Mouse (Mus musculus) layer of hippocampus, postnatal 25 days (tissue): ENCODE data around the gene Ssbp3. TPM values are rescaled to one million over a fixed set of nuclear protein-coding genes. Genes with fewer than 3 reads are reported as not detected.

Experiments
- DNase-seq, 2 experiments: peaks; one replicate each; pipeline ENCODE4 v3.0.0; 2022; ENCODE audit warnings: mixed read lengths in 2 of 2, low spot score in 1 of 2; ENCODE audit errors: extremely low spot score in 1 of 2
- total RNA-seq, 2 experiments: library from RNA; stranded (reverse); gene quantifications; 2 replicates each; pipeline ENCODE4 v1.2.3; 2021

Ssbp3 gene
- total RNA-seq, 2 experiments from 2014 or later, result 147 to 150 TPM

- DNase-seq, result no peak
Observed at GRCm38 (mm10) chr4:107036985-107037384, 126.5 kb downstream of the Ssbp3 start.

DNA sequence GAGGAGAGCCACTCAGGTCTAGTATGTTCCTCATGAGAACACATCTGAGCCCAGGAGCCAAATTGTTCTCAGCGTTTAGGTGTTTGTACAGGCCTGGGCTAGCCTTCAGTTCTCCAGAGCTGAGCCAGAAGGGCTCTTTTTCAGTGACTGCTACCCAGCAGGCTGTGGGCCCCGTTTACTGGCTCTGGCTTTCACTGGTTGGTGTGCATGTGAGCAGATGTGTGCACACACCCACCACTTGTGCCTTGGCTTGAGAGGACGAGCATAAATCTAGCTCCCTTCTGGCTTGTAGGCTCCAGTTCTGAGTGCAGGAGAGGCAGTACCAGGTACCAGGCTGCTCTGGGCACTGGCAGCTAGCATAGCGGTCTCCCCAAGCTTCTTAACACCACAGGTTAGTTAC lies 127.8 kb downstream of the Ssbp3 start:
- no peak for DNase-seq

- DNase-seq, result no peak
Observed at GRCm38 (mm10) chr4:107039270-107039669, 128.8 kb downstream of the Ssbp3 start.

GRCm38 (mm10) chr4:107042304-107042703 lies 131.8 kb downstream of the Ssbp3 start:
- no peak for DNase-seq

DNA sequence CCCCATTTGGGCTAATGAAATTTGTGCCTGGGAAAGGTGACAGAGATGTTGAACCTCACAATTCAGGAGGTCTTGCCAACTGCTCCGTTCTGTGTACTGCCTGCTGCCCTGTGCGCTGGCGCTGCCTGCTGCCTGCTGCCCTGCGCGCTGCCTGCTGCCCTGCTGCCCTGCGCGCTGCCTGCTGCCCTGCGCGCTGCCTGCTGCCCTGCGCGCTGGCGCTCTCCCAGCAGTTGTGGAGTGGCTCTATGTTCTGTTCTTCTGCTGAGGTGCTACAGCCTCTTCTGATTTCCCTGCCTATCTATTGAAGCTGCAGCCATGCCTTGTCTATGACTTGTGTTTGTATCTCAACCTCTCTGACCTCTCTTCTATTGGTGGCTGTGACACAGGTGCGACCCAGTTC lies 134.7 kb downstream of the Ssbp3 start:
- DNase-seq, result no peak

GRCm38 (mm10) chr4:107047806-107048205 lies 137.3 kb downstream of the Ssbp3 start:
- DNase-seq, result no peak

- no peak for DNase-seq
Observed at GRCm38 (mm10) chr4:107048568-107049162, 138.2 kb downstream of the Ssbp3 start.

DNA sequence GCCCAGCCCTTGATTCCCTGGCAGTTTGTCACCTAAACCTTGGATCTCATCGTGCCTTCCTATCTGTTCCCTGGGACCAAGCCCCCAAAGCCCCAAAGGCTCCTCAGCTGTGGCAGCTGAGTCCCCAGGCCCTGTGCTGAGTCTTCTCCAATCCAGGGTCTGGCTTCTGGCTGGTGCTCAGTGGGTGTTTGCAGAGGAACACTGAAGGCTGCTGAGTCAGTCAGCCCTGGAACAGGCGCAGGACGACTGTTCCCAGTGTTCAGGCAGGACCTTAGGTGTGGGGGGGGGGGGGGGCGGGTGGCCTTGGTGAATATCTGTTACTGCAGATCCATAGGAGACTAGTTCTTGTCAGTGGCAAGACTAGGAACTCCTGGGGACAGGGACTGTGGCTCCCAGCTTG lies 141.4 kb downstream of the Ssbp3 start:
- no peak for DNase-seq

GRCm38 (mm10) chr4:107052962-107053553 lies 142.6 kb downstream of the Ssbp3 start:
- DNase-seq, result no peak

GRCm38 (mm10) chr4:107056088-107056487 lies 145.6 kb downstream of the Ssbp3 start:
- DNase-seq, result no peak

DNA sequence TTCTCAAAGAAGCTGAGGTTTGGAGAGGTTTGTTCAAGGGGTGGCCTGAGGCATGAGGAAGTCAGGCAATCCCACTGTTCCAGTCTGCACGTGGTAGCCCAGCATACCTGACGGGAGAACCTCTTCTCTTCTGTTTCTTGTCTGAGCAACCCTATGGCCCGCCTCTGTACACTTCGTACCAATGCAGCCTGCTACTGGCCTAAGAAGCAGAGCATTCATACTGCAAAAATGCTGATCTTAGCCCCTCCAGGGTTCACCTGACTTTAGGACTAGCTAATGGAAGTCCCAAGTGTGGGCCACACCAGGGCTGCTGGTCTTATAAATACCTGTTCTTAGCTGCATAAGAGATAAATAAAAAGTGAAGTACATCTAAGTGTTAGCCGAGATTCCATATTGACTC lies 147.8 kb downstream of the Ssbp3 start:
- no peak for DNase-seq

DNA sequence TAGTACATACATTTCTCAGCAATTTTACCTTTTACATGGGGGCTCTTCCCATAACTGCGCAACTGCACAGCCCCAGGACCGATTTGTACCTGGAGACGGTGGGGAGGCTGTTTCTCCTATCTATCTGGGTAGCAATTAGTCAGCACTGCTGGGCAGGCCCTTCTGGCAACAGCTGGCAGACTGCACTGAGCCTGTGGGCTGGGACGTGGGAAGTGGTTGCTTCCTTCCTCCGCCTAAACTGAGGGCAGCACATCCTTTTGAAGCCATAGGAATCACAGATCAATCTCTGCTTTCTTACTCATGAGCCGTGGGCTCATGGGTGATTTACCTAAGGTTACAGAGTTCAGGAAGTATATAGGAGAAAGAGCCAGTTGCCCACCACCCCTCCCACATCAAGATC lies 148.3 kb downstream of the Ssbp3 start:
- no peak for DNase-seq

GRCm38 (mm10) chr4:107061560-107061959 lies 151.1 kb downstream of the Ssbp3 start:
- no peak for DNase-seq

DNA sequence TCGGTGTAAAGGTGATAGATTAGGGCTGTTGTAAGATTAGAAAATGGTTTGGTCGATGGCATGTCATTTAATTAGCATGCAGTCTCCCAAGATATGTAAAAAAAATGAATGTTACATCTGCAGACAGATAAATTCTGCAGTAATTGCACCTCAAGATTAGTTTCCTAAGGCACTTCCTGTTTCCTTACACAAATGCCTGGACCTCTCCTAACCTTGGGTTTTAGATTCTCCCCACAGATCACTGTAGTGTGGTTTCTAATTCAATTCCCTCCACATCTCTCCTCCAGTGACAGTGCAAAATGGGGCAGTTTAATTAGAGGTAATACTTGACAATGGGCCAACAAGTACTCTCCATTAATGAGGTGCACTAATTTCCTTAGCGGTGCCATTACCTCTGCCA lies 152.7 kb downstream of the Ssbp3 start:
- no peak for DNase-seq

DNA sequence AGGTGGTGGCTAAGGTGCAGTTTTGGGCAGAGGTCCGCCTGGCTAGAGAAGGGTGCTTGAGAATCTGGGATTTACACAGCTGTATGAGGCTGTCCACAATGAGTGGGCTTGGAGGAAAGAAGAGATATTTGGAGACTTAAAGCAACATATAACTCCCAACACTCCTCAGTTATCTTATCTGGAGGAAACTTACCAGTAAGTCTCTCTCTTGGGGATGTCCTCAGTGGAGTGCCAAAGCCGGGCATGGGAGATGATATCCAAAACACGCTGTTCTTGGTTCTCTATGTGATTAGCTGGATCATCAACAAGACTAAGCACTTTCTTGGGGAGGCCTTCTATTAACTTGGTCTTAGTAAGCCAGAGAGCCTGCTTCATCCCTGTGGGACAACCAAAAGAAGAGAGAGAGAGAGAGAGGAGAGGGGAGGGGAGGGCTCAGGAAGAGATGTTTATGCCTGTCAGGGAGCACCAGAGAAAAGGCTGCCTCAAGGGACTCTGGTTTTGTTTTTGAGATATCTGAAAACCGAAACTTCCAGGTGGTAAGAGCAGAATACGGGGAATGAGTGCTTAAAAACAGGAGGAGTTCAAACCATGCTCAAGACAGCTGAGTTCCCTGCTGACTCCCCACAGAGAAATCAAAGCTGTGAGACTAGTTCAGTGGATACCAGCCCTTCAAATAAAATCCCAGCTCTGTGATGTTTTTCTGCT lies 154.0 kb downstream of the Ssbp3 start:
- no peak for DNase-seq

DNA sequence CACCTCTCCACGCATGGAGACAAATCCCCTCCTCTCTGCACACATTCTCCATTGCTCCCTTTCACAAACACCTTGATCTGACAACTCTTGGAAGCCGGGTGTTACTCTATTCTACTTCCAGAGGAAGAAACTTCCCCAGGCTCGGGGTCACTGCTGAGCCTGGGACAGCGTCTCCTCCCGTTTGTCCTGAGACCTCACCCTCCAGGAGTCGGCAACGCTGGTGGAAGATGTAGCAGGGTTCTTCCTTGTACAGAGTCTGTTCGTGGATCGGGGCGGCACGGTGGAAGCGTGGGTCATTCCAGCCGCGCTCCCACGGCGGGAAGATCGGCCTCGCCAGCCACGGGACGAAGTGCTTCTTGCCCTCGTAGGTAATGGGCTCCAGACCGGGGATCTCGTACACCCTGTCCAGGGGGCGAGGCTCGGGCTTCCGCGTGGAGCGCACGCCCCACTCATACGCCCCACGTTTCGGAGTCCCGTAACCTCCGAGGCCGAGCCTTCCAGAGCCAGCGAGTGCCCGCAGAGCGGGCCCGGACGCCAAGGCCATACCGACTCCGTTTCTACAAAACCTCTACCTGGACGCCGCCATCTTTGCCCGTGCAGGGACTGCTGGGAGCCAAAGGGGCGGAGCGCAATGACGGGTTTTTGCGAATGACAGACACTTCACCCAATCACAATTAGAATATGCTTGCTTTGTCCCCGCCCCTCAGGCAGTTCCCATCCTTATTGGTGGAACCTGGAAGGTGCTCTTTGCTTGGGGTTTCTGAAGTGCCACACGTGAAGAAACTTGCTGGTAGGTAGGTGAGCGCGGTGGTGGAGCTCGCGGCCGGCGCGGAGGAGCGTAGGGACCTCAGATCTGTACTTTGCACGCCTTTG lies 156.0 kb downstream of the Ssbp3 start, which contains the start of the genes Mrpl37 and Cyb5rl:
Mrpl37 (minus strand) TSS at position 617 of the 873 bp plus-strand sequence.
Cyb5rl (plus strand) TSS at position 737 of the 873 bp plus-strand sequence.
- peak; percentile 89 to 90 for DNase-seq

GRCm38 (mm10) chr4:107067151-107067840 lies 156.8 kb downstream of the Ssbp3 start:
- peak in 1 of 2 experiments; percentile 22 for DNase-seq

GRCm38 (mm10) chr4:107072343-107072742 lies 161.8 kb downstream of the Ssbp3 start:
- no peak for DNase-seq

DNA sequence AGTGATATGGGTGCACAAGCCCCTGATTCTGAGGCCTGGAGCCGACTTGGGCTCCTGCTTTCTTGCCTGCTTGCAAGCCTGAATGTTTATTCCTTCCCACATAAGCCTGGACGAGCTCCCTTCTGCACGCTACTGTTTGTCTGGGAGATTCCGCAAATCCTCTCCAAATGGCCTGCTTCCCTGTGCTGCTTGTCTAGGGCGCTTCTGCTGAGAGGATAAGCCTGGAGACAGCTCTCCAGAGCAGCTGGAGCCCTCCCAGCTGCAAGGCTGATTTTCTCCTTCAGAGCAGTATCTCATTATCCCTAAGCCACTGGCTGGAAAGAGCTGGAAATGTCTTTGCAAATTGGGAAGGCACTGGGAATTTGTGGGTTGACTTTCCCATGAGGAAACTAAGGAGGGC lies 165.0 kb downstream of the Ssbp3 start:
- DNase-seq, result no peak

GRCm38 (mm10) chr4:107078894-107079293 lies 168.4 kb downstream of the Ssbp3 start:
- no peak for DNase-seq
